Mouse (Mus musculus) granulocyte monocyte progenitor cell, adult 5-6 weeks (primary cell): ENCODE data around the gene Lrba. TPM values are rescaled to one million over a fixed set of nuclear protein-coding genes. Genes with fewer than 3 reads are reported as not detected.

ENCODE experiments used
- ATAC-seq: replicated peaks from 2 replicates; pipeline ENCODE4 v1.8.0; 2016; ENCODE audit warnings: mild to moderate bottlenecking, moderate TSS enrichment, inconsistent platforms; ENCODE audit not compliant: poor library complexity, severe bottlenecking
- total RNA-seq, 2 experiments: library from RNA; stranded (forward) in 1 of 2; stranded (reverse) in 1 of 2; fragments of 200-712, 200-1000 nt in 1 of 2; fragments of >200 nt in 1 of 2; fragmentation: Nextera tagmentation in 1 of 2; gene quantifications; 2 replicates each; pipeline ENCODE4 v1.2.3; 2014 to 2017

The Lrba gene
- total RNA-seq, 2 experiments from 2014 or later, result 15.8 to 19.3 TPM

GRCm38 (mm10) chr3:86451211-86451610 is 226.7 kb downstream of the Lrba start:
- no peak for ATAC-seq

- ATAC-seq, result no peak
These were observed 237.1 kb downstream of the Lrba start for GRCm38 (mm10) chr3:86461582-86461981.

- peak; percentile 17; the same call in 1 of the 2 replicates for ATAC-seq
These were observed 265.5 kb downstream of the Lrba start for GRCm38 (mm10) chr3:86489992-86490391.

GRCm38 (mm10) chr3:86500586-86500985 is 276.1 kb downstream of the Lrba start:
- no peak for ATAC-seq

- ATAC-seq, result no peak
These were observed 294.1 kb downstream of the Lrba start for GRCm38 (mm10) chr3:86518506-86519109.

- ATAC-seq, result no peak
These were observed 298.5 kb downstream of the Lrba start for GRCm38 (mm10) chr3:86522880-86523505.

- no peak for ATAC-seq
These were observed 307.2 kb downstream of the Lrba start for GRCm38 (mm10) chr3:86531531-86532269.

- ATAC-seq, result no peak
These were observed 312.3 kb downstream of the Lrba start for GRCm38 (mm10) chr3:86536751-86537150.

GRCm38 (mm10) chr3:86538645-86539554 is 314.4 kb downstream of the Lrba start:
- no peak for ATAC-seq

GRCm38 (mm10) chr3:86539555-86540168 is 315.2 kb downstream of the Lrba start:
- no peak for ATAC-seq

- no peak for ATAC-seq
These were observed 316.7 kb downstream of the Lrba start for GRCm38 (mm10) chr3:86541074-86541614.

- no peak for ATAC-seq
These were observed 317.4 kb downstream of the Lrba start for GRCm38 (mm10) chr3:86541863-86542397.

- ATAC-seq, result no peak
These were observed 320.3 kb downstream of the Lrba start for GRCm38 (mm10) chr3:86544785-86545184.

GRCm38 (mm10) chr3:86545945-86546344 is 321.5 kb downstream of the Lrba start:
- ATAC-seq, result no peak

- ATAC-seq, result peak; percentile 65
These were observed 322.2 kb downstream of the Lrba start for GRCm38 (mm10) chr3:86546471-86547250.

GRCm38 (mm10) chr3:86547251-86547791 is 322.8 kb downstream of the Lrba start:
- ATAC-seq, result peak; percentile 39

- peak; percentile 48 for ATAC-seq
These were observed 323.9 kb downstream of the Lrba start, which contains the start of gene Mab21l2 for GRCm38 (mm10) chr3:86548091-86549015. Gene Mab21l2, minus strand, starts transcription at chr3:86548629.
